Mouse (Mus musculus) kidney, embryonic 14.5 days (tissue): ENCODE measurements around the gene Mrpl38. TPM values are rescaled to one million over a fixed set of nuclear protein-coding genes. Genes with fewer than 3 reads are reported as not detected.

Source experiments
- ATAC-seq: fragments of 200-750 bp; cut with Nextera tagmentation; 2 replicates; pipeline ENCODE4 v1.8.0; 2017; ENCODE audit warnings: moderate number of reproducible peaks, mild to moderate bottlenecking, moderate TSS enrichment, moderate library complexity; ENCODE audit not compliant: low FRiP score, low TSS enrichment
- H3K27ac ChIP-seq: fragments of 300-500 bp; sonication (generic); 2 replicates; pipeline ENCODE4 v1.5.1; 2014; ENCODE audit warnings: low read depth, mild to moderate bottlenecking, low read length, moderate library complexity, mixed read lengths
- H3K27me3 ChIP-seq: fragments of 300-500 bp; sonication (generic); 2 replicates; pipeline ENCODE4 v1.6.1; 2014; ENCODE audit warnings: mild to moderate bottlenecking, low read length; ENCODE audit not compliant: control insufficient read depth, insufficient read depth
- H3K36me3 ChIP-seq: fragments of 300-500 bp; sonication (generic); 2 replicates; pipeline ENCODE4 v1.6.1; 2014; ENCODE audit warnings: low read length, mixed read lengths; ENCODE audit not compliant: control insufficient read depth, insufficient read depth
- H3K4me1 ChIP-seq: fragments of 300-500 bp; sonication (generic); 2 replicates; pipeline ENCODE4 v1.6.1; 2014; ENCODE audit warnings: low read length, mixed read lengths; ENCODE audit not compliant: control insufficient read depth, insufficient read depth
- H3K4me2 ChIP-seq: fragments of 300-500 bp; sonication (generic); replicated peaks from 2 replicates; pipeline ENCODE4 v1.6.1; 2014; ENCODE audit warnings: low read depth, mild to moderate bottlenecking, low read length
- H3K4me3 ChIP-seq: fragments of 300-500 bp; sonication (generic); 2 replicates; pipeline ENCODE4 v1.5.1; 2014; ENCODE audit warnings: mild to moderate bottlenecking, low read length
- H3K9ac ChIP-seq: fragments of 300-500 bp; sonication (generic); 2 replicates; pipeline ENCODE4 v1.6.1; 2014; ENCODE audit warnings: low read depth, mild to moderate bottlenecking, low read length, moderate library complexity
- H3K9me3 ChIP-seq: fragments of 300-500 bp; sonication (generic); 2 replicates; pipeline ENCODE4 v1.6.1; 2016; ENCODE audit warnings: low read length; ENCODE audit not compliant: control insufficient read depth
- WGBS: fragments of 180-500 bp; shearing (Covaris S2); extraction: QIAGEN DNeasy Blood & Tissue Kit; methylation state at CpG from one replicate; pipeline ENCODE4 v1.1.7; 2014; 5-methylcytosine and 5-hydroxymethylcytosine counted together
- polyA plus RNA-seq: library from polyadenylated mRNA; unstranded; fragments of >200 nt; fragmentation: Nextera tagmentation; extraction: Ambion mirVana; gene quantifications from 2 replicates; pipeline ENCODE4 v1.2.1, GENCODE M21; 2014

Mrpl38 gene
- polyA plus RNA-seq, 1 experiment from 2014 or later, result 111 TPM

DNA sequence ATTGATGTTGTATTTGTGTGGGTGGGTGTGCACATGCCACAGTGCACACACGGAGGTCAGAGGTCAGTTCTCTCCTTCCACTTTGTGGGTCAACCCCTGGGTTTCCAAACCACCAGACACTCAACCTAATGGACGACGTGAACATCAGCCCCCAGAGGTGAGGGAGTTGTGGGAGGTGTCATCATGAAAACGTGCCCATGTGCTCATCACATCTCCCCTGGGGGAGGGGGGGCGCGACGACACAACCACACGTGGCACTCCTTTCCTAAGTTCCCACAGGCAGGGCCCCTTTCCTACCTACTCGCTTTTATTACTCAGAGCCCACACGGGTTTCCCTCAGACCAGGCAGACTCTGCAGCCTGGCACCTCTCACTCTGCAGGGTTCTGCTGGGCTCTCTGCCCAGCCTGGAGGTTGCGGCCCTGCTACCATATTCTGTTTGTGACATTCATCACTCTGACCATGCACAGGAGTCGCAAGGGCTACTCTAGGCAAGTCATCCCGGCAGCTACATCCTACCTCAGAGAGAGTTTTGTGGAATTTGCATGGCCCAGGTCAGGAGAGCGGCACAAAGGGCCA is 55.5 kb downstream of the Mrpl38 start:
- no peak overlapping the region for H3K4me2 ChIP-seq
- no peaks in the 10 kb centered on the region for H3K27me3 ChIP-seq
- no peak for ATAC-seq
- peaks cover 20% of the 10 kb centered on the region for H3K4me1 ChIP-seq
- H3K36me3 ChIP-seq, result peaks cover 53% of the 10 kb centered on the region
- no peak overlapping the region for H3K4me3 ChIP-seq
- no peak overlapping the region for H3K27ac ChIP-seq
- H3K9me3 ChIP-seq, result no peaks in the 10 kb centered on the region
- H3K9ac ChIP-seq, result no peak overlapping the region
- 88% methylated on average over 14 of the region's 14 CpGs for WGBS

Other genes with a start within 250 kb of the Mrpl38 start
- gene Smim5, start 238.9 kb downstream of the Mrpl38 start, polyA plus RNA-seq, result 2.3 and 2.9 TPM in 2 replicates
- 9.4 and 9.6 TPM in 2 replicates for gene Smim6, start 226.9 kb downstream of the Mrpl38 start, polyA plus RNA-seq
- gene Sap30bp, start 205.6 kb downstream of the Mrpl38 start, polyA plus RNA-seq, result 41.4 and 48.1 TPM in 2 replicates
- 13.0 and 19.1 TPM in 2 replicates for gene Recql5, start 205.4 kb downstream of the Mrpl38 start, polyA plus RNA-seq
- gene Itgb4, start 164.2 kb downstream of the Mrpl38 start, polyA plus RNA-seq, result 1.1 and 2.1 TPM in 2 replicates
- 155 and 166 TPM in 2 replicates for gene Galk1, start 126.1 kb downstream of the Mrpl38 start, polyA plus RNA-seq
- 1,830 and 1,881 TPM in 2 replicates for gene H3f3b, start 110.9 kb downstream of the Mrpl38 start, polyA plus RNA-seq
- gene Unk, start 108.5 kb downstream of the Mrpl38 start, polyA plus RNA-seq, result 24.4 and 37.2 TPM in 2 replicates
- 1.3 and 1.5 TPM in 2 replicates for gene Unc13d, start 60.9 kb downstream of the Mrpl38 start, polyA plus RNA-seq
- gene Wbp2, start 51.9 kb downstream of the Mrpl38 start, polyA plus RNA-seq, result 55.2 and 80.2 TPM in 2 replicates
- gene Trim47, start 11.7 kb downstream of the Mrpl38 start, polyA plus RNA-seq, result 12.2 and 12.8 TPM in 2 replicates
- gene Trim65, start 7.7 kb downstream of the Mrpl38 start, polyA plus RNA-seq, result 3.2 and 4.1 TPM in 2 replicates
- 19.6 and 36.8 TPM in 2 replicates for gene Fbf1, start 29.3 kb upstream of the Mrpl38 start, polyA plus RNA-seq
- gene Ten1, start 60.0 kb upstream of the Mrpl38 start, polyA plus RNA-seq, result 74.1 and 76.3 TPM in 2 replicates
- gene Acox1, start 60.2 kb upstream of the Mrpl38 start, polyA plus RNA-seq, result 16.3 and 27.4 TPM in 2 replicates
- gene Evpl, start 99.2 kb upstream of the Mrpl38 start, polyA plus RNA-seq, result 1.4 and 2.6 TPM in 2 replicates
- gene Srp68, start 135.3 kb upstream of the Mrpl38 start, polyA plus RNA-seq, result 60.6 and 85.6 TPM in 2 replicates
- 0.13 TPM in 1 of 2 replicates, not detected in the other for gene Galr2, start 142.1 kb upstream of the Mrpl38 start, polyA plus RNA-seq
- 49.6 and 66.3 TPM in 2 replicates for gene Exoc7, start 168.4 kb upstream of the Mrpl38 start, polyA plus RNA-seq
- 1.2 and 1.8 TPM in 2 replicates for gene Foxj1, start 196.5 kb upstream of the Mrpl38 start, polyA plus RNA-seq